Mouse (Mus musculus) stomach, embryonic 16.5 days (tissue): ENCODE measurements around the gene Sult5a1. TPM values are rescaled to one million over a fixed set of nuclear protein-coding genes. Genes with fewer than 3 reads are reported as not detected.

Experiments
- ATAC-seq: fragments of 200-750 bp; cut with Nextera tagmentation; 2 replicates; pipeline ENCODE4 v1.8.0; 2017; ENCODE audit warnings: moderate number of reproducible peaks, moderate TSS enrichment; ENCODE audit not compliant: insufficient read depth, low FRiP score
- H3K27ac ChIP-seq: fragments of 300-500 bp; sonication (generic); 2 replicates; pipeline ENCODE4 v1.5.1; 2014; ENCODE audit warnings: low read length
- H3K27me3 ChIP-seq: fragments of 300-500 bp; sonication (generic); 2 replicates; pipeline ENCODE4 v1.6.1; 2014; ENCODE audit warnings: low read length, control low read depth, mixed read lengths; ENCODE audit not compliant: control insufficient read depth, insufficient read depth
- H3K36me3 ChIP-seq: fragments of 300-500 bp; sonication (generic); 2 replicates; pipeline ENCODE4 v1.6.1; 2014; ENCODE audit warnings: low read length; ENCODE audit not compliant: control insufficient read depth, insufficient read depth
- H3K4me1 ChIP-seq: fragments of 300-500 bp; sonication (generic); 2 replicates; pipeline ENCODE4 v1.6.1; 2014; ENCODE audit warnings: low read length, control low read depth, mixed read lengths; ENCODE audit not compliant: control insufficient read depth, insufficient read depth
- H3K4me2 ChIP-seq: fragments of 300-500 bp; sonication (generic); 2 replicates; pipeline ENCODE4 v1.6.1; 2014; ENCODE audit warnings: low read depth, low read length, mixed read lengths
- H3K4me3 ChIP-seq: fragments of 300-500 bp; sonication (generic); replicated peaks from 2 replicates; pipeline ENCODE4 v1.5.1; 2014; ENCODE audit warnings: mild to moderate bottlenecking, low read length
- H3K9ac ChIP-seq: fragments of 300-500 bp; sonication (generic); 2 replicates; pipeline ENCODE4 v1.6.1; 2014; ENCODE audit warnings: low read length
- H3K9me3 ChIP-seq: fragments of 300-500 bp; sonication (generic); replicated peaks from 2 replicates; pipeline ENCODE4 v1.6.1; 2016; ENCODE audit warnings: low read length, control low read depth; ENCODE audit not compliant: control insufficient read depth
- WGBS: fragments of 180-500 bp; shearing (Covaris S2); extraction: QIAGEN DNeasy Blood & Tissue Kit; methylation state at CpG from one replicate; pipeline ENCODE4 v1.1.7; 2014; 5-methylcytosine and 5-hydroxymethylcytosine counted together
- microRNA-seq: library from miRNA; unstranded; fragments of <30 nt; microRNA quantifications from one replicate; pipeline ENCODE4, GENCODE M21; 2016
- polyA plus RNA-seq: library from polyadenylated mRNA; unstranded; fragments of >200 nt; fragmentation: Nextera tagmentation; extraction: Ambion mirVana; gene quantifications from 2 replicates; pipeline ENCODE4 v1.2.1, GENCODE M21; 2015

Gene Sult5a1
- polyA plus RNA-seq, 1 experiment from 2014 or later = 18.4 TPM

DNA sequence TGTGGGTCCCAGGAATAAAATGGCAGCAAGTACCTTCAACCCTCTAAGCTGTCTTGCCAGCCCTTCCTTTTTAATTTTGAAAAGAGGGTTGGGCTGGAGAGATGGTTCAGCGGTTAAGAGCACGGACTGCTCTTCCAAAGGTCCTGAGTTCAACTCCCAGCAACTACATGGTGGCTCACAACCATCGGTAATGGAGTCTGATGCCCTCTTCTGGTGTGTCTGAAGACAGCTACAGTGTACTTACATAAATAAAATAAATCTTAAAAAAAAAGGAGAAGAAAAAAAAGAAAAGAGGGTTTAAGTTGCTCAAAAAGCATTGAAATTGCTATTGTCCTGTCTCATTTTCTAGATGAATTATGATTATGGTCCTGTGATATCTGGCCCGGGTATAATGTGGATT lies 56.9 kb downstream of the Sult5a1 start:
- no peaks in the 10 kb centered on the region for H3K9me3 ChIP-seq
- peaks cover 11% of the 10 kb centered on the region; the same call in 1 of the 2 replicates for H3K4me1 ChIP-seq
- H3K36me3 ChIP-seq = peaks cover 6% of the 10 kb centered on the region
- no peaks in the 10 kb centered on the region for H3K27me3 ChIP-seq
- H3K27ac ChIP-seq = no peak overlapping the region
- no peak overlapping the region for H3K9ac ChIP-seq
- peak overlapping the region; percentile 65 for H3K4me2 ChIP-seq
- no peak overlapping the region for H3K4me3 ChIP-seq
- 72% methylated on average over 4 of the region's 4 CpGs for WGBS
- no peak for ATAC-seq

DNA sequence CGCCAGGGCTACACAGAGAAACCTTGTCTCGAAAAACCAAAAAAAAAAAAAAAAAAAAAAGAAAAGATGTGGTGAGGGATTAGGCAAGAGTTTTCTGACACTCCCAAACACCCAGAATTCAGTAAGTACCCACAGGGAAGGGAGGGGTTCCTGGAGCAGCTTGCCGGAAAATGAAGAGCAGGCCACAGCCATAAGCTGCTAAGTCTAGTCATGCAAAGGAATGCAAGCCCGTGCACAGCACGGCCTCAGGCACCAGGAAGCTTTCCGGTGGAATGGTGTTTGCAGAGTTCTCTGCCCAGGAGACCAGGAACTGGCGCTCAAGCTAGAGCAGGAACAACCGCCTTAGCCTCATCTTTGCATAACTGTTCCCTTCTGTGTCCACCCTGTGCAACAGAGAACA lies 57.8 kb downstream of the Sult5a1 start:
- no peak overlapping the region for H3K4me3 ChIP-seq
- H3K27ac ChIP-seq = peak overlapping the region; percentile 72
- ATAC-seq = peak; percentile 27; the same call in 1 of the 2 replicates
- H3K36me3 ChIP-seq = peaks cover 6% of the 10 kb centered on the region
- peaks cover 11% of the 10 kb centered on the region; the same call in 1 of the 2 replicates for H3K4me1 ChIP-seq
- WGBS = 55% methylated on average over 8 of the region's 8 CpGs
- H3K4me2 ChIP-seq = no peak overlapping the region
- H3K9me3 ChIP-seq = no peaks in the 10 kb centered on the region
- no peaks in the 10 kb centered on the region for H3K27me3 ChIP-seq
- no peak overlapping the region for H3K9ac ChIP-seq

DNA sequence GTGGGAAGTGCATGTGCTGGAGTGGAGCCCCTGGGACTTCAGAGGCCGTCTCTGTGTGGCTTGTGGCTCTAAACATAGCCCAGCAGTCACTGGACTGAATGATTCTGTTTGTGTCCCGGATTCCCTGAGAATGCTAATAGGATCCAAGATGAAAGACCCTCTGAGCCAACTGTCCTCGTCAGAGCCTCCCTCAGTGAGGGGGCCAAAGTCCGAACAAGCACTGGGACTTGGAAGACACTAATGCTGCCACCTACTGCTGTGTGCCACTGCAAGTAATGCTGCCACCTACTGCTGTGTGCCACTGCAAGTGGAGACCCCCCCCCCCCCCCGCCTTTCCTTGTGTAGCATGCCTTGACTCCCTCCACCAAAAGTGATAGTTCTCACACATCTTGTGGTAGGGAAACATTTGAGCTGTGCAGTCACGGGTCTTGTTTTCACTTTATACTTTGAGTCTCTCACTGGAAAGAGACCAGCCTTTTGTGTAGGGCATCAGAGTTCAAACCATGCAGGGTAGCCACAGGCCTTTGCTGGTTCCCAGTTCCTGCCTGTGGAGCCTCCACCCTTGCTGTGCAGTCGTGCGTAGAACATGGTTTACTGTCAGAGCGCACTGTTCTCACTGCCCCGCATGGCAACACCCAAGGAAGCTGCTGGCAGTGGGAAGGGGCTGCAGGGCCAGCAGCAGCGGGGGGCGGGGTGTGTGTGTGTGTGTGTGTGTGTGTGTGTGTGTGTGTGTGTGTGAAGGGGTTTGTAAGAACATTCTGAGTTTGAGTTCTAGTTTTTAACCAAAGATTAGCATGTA lies 60.1 kb downstream of the Sult5a1 start:
- Histone ChIP-seq H3K27me3 (no peaks in the 10 kb centered on the region), H3K4me3 (no peak overlapping the region), H3K36me3 (peaks cover 14% of the 10 kb centered on the region), H3K27ac (no peak overlapping the region), H3K9me3 (no peaks in the 10 kb centered on the region), H3K4me2 (no peak overlapping the region), H3K9ac (no peak overlapping the region), H3K4me1 (no peaks in the 10 kb centered on the region)
- ATAC-seq = no peak
- whole genome bisulfite sequencing = 83% methylated on average over 12 of the region's 12 CpGs

DNA sequence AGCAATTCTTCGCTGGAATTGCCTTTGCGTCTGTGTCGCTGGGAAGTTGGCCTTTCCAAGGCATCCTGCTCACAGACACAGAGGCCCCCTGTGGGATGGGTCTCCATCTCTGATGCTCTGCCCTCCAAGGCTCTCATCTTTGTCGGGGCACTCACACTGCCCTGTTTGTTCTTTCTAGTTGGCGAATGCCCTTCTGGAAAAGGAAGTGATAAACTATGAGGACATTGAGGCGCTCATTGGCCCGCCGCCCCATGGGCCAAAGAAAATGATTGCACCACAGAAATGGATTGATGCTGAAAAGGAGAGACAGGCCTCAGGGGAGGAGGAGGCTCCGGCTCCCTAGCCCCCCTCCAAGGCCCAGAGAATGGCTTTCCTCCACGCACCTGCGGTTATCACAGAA lies 60.9 kb downstream of the Sult5a1 start:
- H3K36me3 ChIP-seq = peaks cover 14% of the 10 kb centered on the region
- ATAC-seq = no peak
- H3K9ac ChIP-seq = no peak overlapping the region
- H3K27ac ChIP-seq = no peak overlapping the region
- H3K27me3 ChIP-seq = no peaks in the 10 kb centered on the region
- H3K9me3 ChIP-seq = no peaks in the 10 kb centered on the region
- H3K4me1 ChIP-seq = no peaks in the 10 kb centered on the region
- WGBS = 84% methylated on average over 11 of the region's 11 CpGs
- H3K4me2 ChIP-seq = no peak overlapping the region
- H3K4me3 ChIP-seq = no peak overlapping the region

Small RNAs within 50 kb of the gene (microRNA-seq; reads per million reads assigned to microRNA genes)
- gene Mir7079 (not detected), gene Mir7080 (not detected)

Other genes starting within 250 kb of the Sult5a1 start
- gene Ankrd11, start 116.0 kb downstream of the Sult5a1 start, polyA plus RNA-seq = 23.1 and 24.6 TPM in 2 replicates
- 43.0 and 44.8 TPM in 2 replicates for gene Spg7, start 95.4 kb downstream of the Sult5a1 start, polyA plus RNA-seq
- 1,046 and 1,463 TPM in 2 replicates for gene Rpl13, start 56.0 kb downstream of the Sult5a1 start, polyA plus RNA-seq
- 2.2 and 3.4 TPM in 2 replicates for gene Cpne7, start 40.9 kb downstream of the Sult5a1 start, polyA plus RNA-seq
- gene Dpep1, start 27.9 kb upstream of the Sult5a1 start, polyA plus RNA-seq = 6.1 and 7.0 TPM in 2 replicates
- 146 and 165 TPM in 2 replicates for gene Chmp1a, start 54.4 kb upstream of the Sult5a1 start, polyA plus RNA-seq
- 3.3 and 3.5 TPM in 2 replicates for gene Spata33, start 54.5 kb upstream of the Sult5a1 start, polyA plus RNA-seq
- gene Cdk10, start 66.5 kb upstream of the Sult5a1 start, polyA plus RNA-seq = 27.3 and 31.0 TPM in 2 replicates
- gene Spata2l, start 77.9 kb upstream of the Sult5a1 start, polyA plus RNA-seq = 5.1 and 6.1 TPM in 2 replicates
- 19.2 and 19.6 TPM in 2 replicates for gene Zfp276, start 95.9 kb upstream of the Sult5a1 start, polyA plus RNA-seq
- gene Vps9d1, start 96.0 kb upstream of the Sult5a1 start, polyA plus RNA-seq = 20.0 and 23.6 TPM in 2 replicates
- 18.1 and 18.9 TPM in 2 replicates for gene Fanca, start 160.3 kb upstream of the Sult5a1 start, polyA plus RNA-seq
- gene Spire2, start 174.4 kb upstream of the Sult5a1 start, polyA plus RNA-seq = 2.7 TPM in 2 replicates
- 167 and 177 TPM in 2 replicates for gene Tcf25, start 215.4 kb upstream of the Sult5a1 start, polyA plus RNA-seq
- gene Mc1r, start 248.8 kb upstream of the Sult5a1 start, polyA plus RNA-seq = not detected in 2 replicates